Mouse (Mus musculus): Measurements from ENCODE around the gene Trpm3. TPM values are rescaled to one million over a fixed set of nuclear protein-coding genes. Genes with fewer than 3 reads are reported as not detected.

Gene Trpm3
- total and polyA plus RNA-seq, 3 experiments: 0.49 TPM; not detected in 2

DNA sequence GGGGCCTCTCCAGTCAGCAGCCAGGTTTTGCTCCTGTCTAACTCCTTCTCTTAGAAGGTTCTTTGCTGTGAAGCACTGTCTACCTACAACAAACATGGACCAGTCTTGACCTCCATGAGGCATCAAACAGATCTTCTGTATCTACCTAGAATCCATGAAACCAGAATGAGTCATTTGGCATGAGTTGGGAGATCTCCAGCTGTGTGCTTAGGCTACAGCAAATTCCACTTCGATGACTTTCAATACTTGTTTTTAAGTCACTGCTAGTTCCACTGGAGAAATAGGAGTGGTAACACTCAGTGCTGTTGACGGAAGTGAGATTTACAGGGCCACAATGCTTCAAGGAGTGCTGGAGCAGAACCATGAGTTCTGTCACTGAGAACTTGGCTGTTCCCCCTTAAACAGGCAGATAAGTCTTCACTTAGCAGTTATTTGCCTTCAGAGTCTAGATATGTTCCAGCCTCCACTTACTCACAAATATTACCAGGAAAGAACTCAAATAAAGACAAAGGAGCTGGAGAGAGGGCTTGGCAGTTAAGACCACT lies 689.4 kb downstream of the Trpm3 start:
- Histone ChIP-seq H3K4me3 (ENCODE audit: low read depth, low read length) (no peak overlapping the region), H3K4me1 (ENCODE audit: insufficient read depth, low read depth, low read length) (no peaks in the 10 kb centered on the region), H3K9me3 (replicated peaks) (no peaks in the 10 kb centered on the region), H3K27me3 (ENCODE audit: insufficient read depth, low read length) (no peaks in the 10 kb centered on the region), H3K36me3 (replicated peaks) (no peaks in the 10 kb centered on the region)
- ATAC-seq (ENCODE audit: extremely low read depth, insufficient number of reproducible peaks, low FRiP score, poor library complexity, severe bottlenecking) (no peak), DNase-seq (ENCODE audit: low spot score) (no peak)
- no peak for TF ChIP-seq TAL1 (conservative IDR thresholded peaks at IDR 0.05; ENCODE audit: low read depth, low read length)
- TF ChIP-seq CTCF (IDR thresholded peaks at IDR 0.05; ENCODE audit: low read depth, low read length): no peak
- no peak for TF ChIP-seq POLR2AphosphoS5 (IDR thresholded peaks at IDR 0.05; ENCODE audit: insufficient replicate concordance, low read depth, low read length)
- TF ChIP-seq GATA1 (IDR thresholded peaks at IDR 0.05; ENCODE audit: borderline replicate concordance, low read length): no peak
- TF ChIP-seq GATA2 (IDR thresholded peaks at IDR 0.05; ENCODE audit: borderline replicate concordance, low read depth, low read length): no peak

DNA sequence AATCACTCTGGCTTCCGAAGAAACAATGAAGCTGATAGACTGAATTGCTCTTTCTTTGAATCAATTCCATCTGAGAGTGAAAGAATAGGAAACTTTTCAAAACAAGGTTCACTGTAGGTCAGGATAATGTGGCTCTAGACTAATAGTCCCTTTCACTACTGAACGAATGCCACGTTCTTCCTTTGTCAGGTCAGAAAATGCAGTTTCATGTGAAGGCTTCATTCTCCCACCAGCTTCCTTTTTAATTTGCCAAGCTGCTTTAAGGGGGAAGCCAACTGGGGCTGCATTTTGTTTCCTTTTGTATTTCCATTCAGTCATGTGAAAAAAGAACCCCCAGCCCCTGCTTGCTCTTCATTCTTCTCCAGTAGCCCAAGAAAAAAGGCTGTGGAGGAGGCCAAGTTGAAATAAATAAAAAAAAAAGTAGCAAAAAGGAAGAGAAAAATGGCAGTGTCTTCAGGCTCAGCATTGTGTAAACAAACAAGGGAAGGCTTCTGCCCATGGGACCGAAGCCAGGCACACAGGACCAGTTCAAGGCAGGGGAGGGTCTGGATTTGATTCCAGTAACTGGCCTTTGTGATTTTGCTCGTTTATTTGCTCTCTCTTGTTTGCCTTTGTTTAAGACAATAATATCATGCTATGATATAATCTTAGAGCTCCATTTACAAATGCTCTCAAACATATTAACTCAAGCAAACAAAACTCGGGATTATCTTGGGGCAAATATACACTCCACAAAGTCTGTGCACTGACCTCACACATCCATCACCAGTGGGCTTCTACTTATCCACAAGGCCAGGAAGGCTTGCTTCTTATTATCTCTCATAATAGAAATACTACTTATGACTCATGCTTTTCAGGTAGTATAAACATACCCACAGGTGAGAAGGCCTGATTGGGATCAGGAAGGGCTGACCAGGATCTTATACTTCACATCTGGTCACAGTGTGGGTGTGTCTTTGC lies 702.5 kb downstream of the Trpm3 start:
- H3K4me3 ChIP-seq (ENCODE audit: low read depth, low read length): no peak overlapping the region
- H3K27me3 ChIP-seq (ENCODE audit: insufficient read depth, low read length): no peaks in the 10 kb centered on the region
- DNase-seq (ENCODE audit: low spot score): no peak
- ATAC-seq (ENCODE audit: extremely low read depth, insufficient number of reproducible peaks, low FRiP score, poor library complexity, severe bottlenecking): no peak
- no peaks in the 10 kb centered on the region for H3K9me3 ChIP-seq (replicated peaks)
- no peak for TF ChIP-seq GATA1 (IDR thresholded peaks at IDR 0.05; ENCODE audit: borderline replicate concordance, low read length)
- TF ChIP-seq POLR2AphosphoS5 (IDR thresholded peaks at IDR 0.05; ENCODE audit: insufficient replicate concordance, low read depth, low read length): no peak
- TF ChIP-seq TAL1 (conservative IDR thresholded peaks at IDR 0.05; ENCODE audit: low read depth, low read length): no peak
- no peak for TF ChIP-seq GATA2 (IDR thresholded peaks at IDR 0.05; ENCODE audit: borderline replicate concordance, low read depth, low read length)
- no peak for TF ChIP-seq CTCF (IDR thresholded peaks at IDR 0.05; ENCODE audit: low read depth, low read length)
- no peaks in the 10 kb centered on the region for H3K36me3 ChIP-seq (replicated peaks)
- H3K4me1 ChIP-seq (ENCODE audit: insufficient read depth, low read depth, low read length): no peaks in the 10 kb centered on the region

DNA sequence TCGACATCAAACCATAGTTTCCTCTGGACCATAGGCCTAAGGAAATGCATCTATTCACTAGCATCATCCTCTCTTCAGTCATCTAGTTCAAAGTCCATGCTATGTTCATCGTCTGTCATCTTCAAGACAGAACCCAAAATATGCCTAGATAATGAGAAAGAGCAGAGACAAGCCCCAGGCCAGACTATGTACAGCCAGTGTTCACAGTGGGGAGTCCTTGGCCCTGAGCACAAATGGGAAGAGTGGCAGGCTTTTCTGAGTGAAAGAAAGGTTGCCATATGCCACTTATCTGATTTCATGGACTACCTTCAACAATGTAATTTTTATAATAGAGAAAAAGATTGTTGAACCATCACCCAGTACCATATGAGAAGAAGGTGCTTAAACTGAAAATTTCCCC lies 703.9 kb downstream of the Trpm3 start:
- Histone ChIP-seq H3K4me3 (ENCODE audit: low read depth, low read length) (no peak overlapping the region), H3K9me3 (replicated peaks) (no peaks in the 10 kb centered on the region), H3K27me3 (ENCODE audit: insufficient read depth, low read length) (no peaks in the 10 kb centered on the region), H3K36me3 (replicated peaks) (no peaks in the 10 kb centered on the region), H3K4me1 (ENCODE audit: insufficient read depth, low read depth, low read length) (no peaks in the 10 kb centered on the region)
- DNase-seq (ENCODE audit: low spot score): no peak
- TF ChIP-seq GATA1 (IDR thresholded peaks at IDR 0.05; ENCODE audit: borderline replicate concordance, low read length) (no peak), GATA2 (IDR thresholded peaks at IDR 0.05; ENCODE audit: borderline replicate concordance, low read depth, low read length) (no peak), POLR2AphosphoS5 (IDR thresholded peaks at IDR 0.05; ENCODE audit: insufficient replicate concordance, low read depth, low read length) (no peak), TAL1 (conservative IDR thresholded peaks at IDR 0.05; ENCODE audit: low read depth, low read length) (no peak), CTCF (IDR thresholded peaks at IDR 0.05; ENCODE audit: low read depth, low read length) (no peak)
- no peak for ATAC-seq (ENCODE audit: extremely low read depth, insufficient number of reproducible peaks, low FRiP score, poor library complexity, severe bottlenecking)

DNA sequence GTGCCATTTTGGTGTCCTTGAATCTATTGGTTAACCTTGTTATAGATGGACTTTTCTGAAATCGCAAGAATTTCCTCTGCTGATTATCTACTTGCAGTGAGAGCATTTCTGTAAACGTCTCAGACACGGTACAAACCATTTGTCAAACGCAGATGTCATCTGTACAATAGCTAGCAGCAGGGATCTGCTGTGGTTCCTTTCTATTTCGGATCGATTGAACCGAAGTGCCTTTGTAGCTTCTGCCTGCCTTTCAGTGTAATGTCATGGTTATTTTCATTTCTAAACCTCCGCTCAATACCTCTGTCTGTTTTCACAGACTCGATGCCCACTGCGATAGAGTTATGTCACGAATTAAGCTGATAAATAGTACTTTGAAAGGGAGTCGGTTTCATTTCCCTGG lies 708.9 kb downstream of the Trpm3 start:
- no peaks in the 10 kb centered on the region for H3K36me3 ChIP-seq (replicated peaks)
- no peak overlapping the region for H3K4me3 ChIP-seq (ENCODE audit: low read depth, low read length)
- no peak for TF ChIP-seq GATA2 (IDR thresholded peaks at IDR 0.05; ENCODE audit: borderline replicate concordance, low read depth, low read length)
- no peak for TF ChIP-seq GATA1 (IDR thresholded peaks at IDR 0.05; ENCODE audit: borderline replicate concordance, low read length)
- TF ChIP-seq CTCF (IDR thresholded peaks at IDR 0.05; ENCODE audit: low read depth, low read length): no peak
- no peak for TF ChIP-seq POLR2AphosphoS5 (IDR thresholded peaks at IDR 0.05; ENCODE audit: insufficient replicate concordance, low read depth, low read length)
- TF ChIP-seq TAL1 (conservative IDR thresholded peaks at IDR 0.05; ENCODE audit: low read depth, low read length): no peak
- H3K4me1 ChIP-seq (ENCODE audit: insufficient read depth, low read depth, low read length): no peaks in the 10 kb centered on the region
- H3K27me3 ChIP-seq (ENCODE audit: insufficient read depth, low read length): peaks cover 2% of the 10 kb centered on the region; the same call in 1 of the 2 replicates
- no peaks in the 10 kb centered on the region for H3K9me3 ChIP-seq (replicated peaks)
- ATAC-seq (ENCODE audit: extremely low read depth, insufficient number of reproducible peaks, low FRiP score, poor library complexity, severe bottlenecking): no peak
- DNase-seq (ENCODE audit: low spot score): no peak

DNA sequence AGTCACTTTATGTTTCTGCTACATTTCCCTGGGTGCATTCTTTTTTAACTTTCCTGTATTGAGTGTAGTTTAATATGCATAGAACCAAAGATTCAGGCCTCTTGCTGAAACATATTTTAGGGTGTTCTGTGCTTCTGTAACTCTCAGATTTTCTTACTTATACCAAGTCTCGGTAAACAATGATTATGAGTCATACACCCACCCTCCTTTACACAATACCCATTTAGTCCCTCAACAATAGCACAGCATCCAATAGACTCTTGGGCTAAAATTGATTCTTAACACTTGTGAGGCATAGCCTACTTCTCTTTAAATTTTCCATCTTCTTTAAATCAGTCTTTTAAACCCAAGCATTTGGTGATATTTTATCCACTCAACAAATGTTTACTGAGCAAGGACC lies 709.4 kb downstream of the Trpm3 start:
- Histone ChIP-seq H3K4me1 (ENCODE audit: insufficient read depth, low read depth, low read length) (no peaks in the 10 kb centered on the region), H3K9me3 (replicated peaks) (no peaks in the 10 kb centered on the region), H3K36me3 (replicated peaks) (no peaks in the 10 kb centered on the region), H3K27me3 (ENCODE audit: insufficient read depth, low read length) (peaks cover 2% of the 10 kb centered on the region; the same call in 1 of the 2 replicates), H3K4me3 (ENCODE audit: low read depth, low read length) (no peak overlapping the region)
- DNase-seq (ENCODE audit: low spot score) (no peak), ATAC-seq (ENCODE audit: extremely low read depth, insufficient number of reproducible peaks, low FRiP score, poor library complexity, severe bottlenecking) (no peak)
- no peak for TF ChIP-seq TAL1 (conservative IDR thresholded peaks at IDR 0.05; ENCODE audit: low read depth, low read length)
- no peak for TF ChIP-seq POLR2AphosphoS5 (IDR thresholded peaks at IDR 0.05; ENCODE audit: insufficient replicate concordance, low read depth, low read length)
- TF ChIP-seq CTCF (IDR thresholded peaks at IDR 0.05; ENCODE audit: low read depth, low read length): no peak
- no peak for TF ChIP-seq GATA2 (IDR thresholded peaks at IDR 0.05; ENCODE audit: borderline replicate concordance, low read depth, low read length)
- no peak for TF ChIP-seq GATA1 (IDR thresholded peaks at IDR 0.05; ENCODE audit: borderline replicate concordance, low read length)
